Comparison of ENCODE assay signal across 8 mouse cellular contexts in the genomic region with DNA sequence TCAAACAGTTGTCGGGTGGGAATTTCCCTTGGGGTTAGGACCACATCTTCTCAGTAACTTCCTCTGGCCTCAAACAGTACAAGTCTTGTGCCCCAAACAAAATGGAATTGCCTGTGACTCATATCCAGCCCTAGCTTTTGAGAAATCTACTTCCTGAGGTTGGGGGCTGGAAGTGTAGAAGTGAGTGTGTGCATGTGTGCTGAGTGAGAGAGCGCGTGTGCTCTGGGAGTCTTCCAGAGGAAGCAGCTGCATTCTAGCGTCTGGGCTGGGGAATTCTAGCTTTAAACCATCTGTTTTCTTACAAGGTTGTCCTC. TPM values are rescaled to one million over a fixed set of nuclear protein-coding genes. Genes with fewer than 3 reads are reported as not detected.
DNase-seq lines count a peak whose midpoint lies in the region; ATAC-seq and TF ChIP-seq lines count a peak whose summit lies in the region.

No protein-coding gene starts in this region.

- H3K36me3 ChIP-seq in liver, adult 2 months (ENCODE audit: control insufficient read depth, insufficient read depth, low read length): no peaks in the 10 kb centered on the region
- H3K36me3 ChIP-seq in heart, embryonic 13.5 days: no peaks in the 10 kb centered on the region
- H3K36me3 ChIP-seq in liver, embryonic 14.5 days (replicated peaks; ENCODE audit: control insufficient read depth, insufficient read depth, low read depth): no peaks in the 10 kb centered on the region
- H3K36me3 ChIP-seq in stomach, embryonic 14.5 days (ENCODE audit: control insufficient read depth, insufficient read depth, low read length): no peaks in the 10 kb centered on the region

- DNase-seq in liver, adult 2 months (ENCODE audit: extremely low read depth, low read depth, low spot score): peak; percentile 55
- no peak for DNase-seq in liver
- DNase-seq in liver, embryonic 14.5 days (ENCODE audit: low read depth in 3 of 3, low spot score in 3 of 3): no peak
- DNase-seq in cerebellum, adult 11-12 months: no peak
- no peak for DNase-seq in urinary bladder, postnatal 4 days (ENCODE audit: low spot score in 2 of 2)
- no peak for DNase-seq in B cell, adult 2 months

- H3K4me1 ChIP-seq in liver, adult 2 months (ENCODE audit: control insufficient read depth, insufficient read depth, low read length): no peaks in the 10 kb centered on the region; the same call in 1 of the 2 replicates
- peaks cover 7% of the 10 kb centered on the region; the same call in 1 of the 2 replicates for H3K4me1 ChIP-seq in heart, embryonic 13.5 days
- H3K4me1 ChIP-seq in liver, embryonic 14.5 days (replicated peaks; ENCODE audit: control insufficient read depth in 2 of 2, insufficient read depth in 2 of 2, low read length in 1 of 2): peaks cover 2 to 10% of the 10 kb centered on the region in 2 experiments; a peak in 3 of 4 replicates
- no peaks in the 10 kb centered on the region for H3K4me1 ChIP-seq in stomach, embryonic 14.5 days (ENCODE audit: control insufficient read depth, insufficient read depth, low read length)

- no peak overlapping the region for H3K4me2 ChIP-seq in heart, embryonic 13.5 days
- no peak overlapping the region for H3K4me2 ChIP-seq in liver, embryonic 14.5 days (ENCODE audit: low read depth)
- no peak overlapping the region for H3K4me2 ChIP-seq in stomach, embryonic 14.5 days (replicated peaks; ENCODE audit: low read depth, low read length)

- TF ChIP-seq POLR2A in liver, adult 2 months (IDR thresholded peaks at IDR 0.05; ENCODE audit: extremely low read depth, insufficient read depth, low read length): no peak

- no peak for TF ChIP-seq CTCF in liver, adult 2 months (IDR thresholded peaks at IDR 0.05; ENCODE audit: low read depth, low read length)
- TF ChIP-seq CTCF in liver, embryonic 14.5 days (IDR thresholded peaks at IDR 0.05; ENCODE audit: low read depth): no peak

- H3K79me2 ChIP-seq in liver, adult 2 months (ENCODE audit: control insufficient read depth, insufficient read depth, low read length): no peaks in the 10 kb centered on the region

- H3K4me3 ChIP-seq in liver, adult 2 months (ENCODE audit: insufficient read depth, low read depth, low read length): no peak overlapping the region
- H3K4me3 ChIP-seq in heart, embryonic 13.5 days: no peak overlapping the region
- no peak overlapping the region for H3K4me3 ChIP-seq in liver, embryonic 14.5 days (ENCODE audit: insufficient read depth in 1 of 2, low read depth in 2 of 2, low read length in 2 of 2)
- H3K4me3 ChIP-seq in stomach, embryonic 14.5 days (ENCODE audit: low read depth, low read length): no peak overlapping the region

- no peak overlapping the region for H3K27ac ChIP-seq in liver, adult 2 months (replicated peaks; ENCODE audit: insufficient read depth, low read depth, low read length)
- peak overlapping the region; percentile 63 for H3K27ac ChIP-seq in heart, embryonic 13.5 days (replicated peaks)
- no peak overlapping the region for H3K27ac ChIP-seq in liver, embryonic 14.5 days
- peak overlapping the region; percentile 21; the same call in 1 of the 2 replicates for H3K27ac ChIP-seq in stomach, embryonic 14.5 days (ENCODE audit: low read length)

- no peak for TF ChIP-seq EP300 in liver, embryonic 14.5 days (IDR thresholded peaks at IDR 0.05; ENCODE audit: low read depth)

- WGBS in liver, adult 2 months: 67% methylated on average over 4 of the region's 4 CpGs
- 43% methylated on average over 4 of the region's 4 CpGs for WGBS in heart, embryonic 13.5 days
- 46% methylated on average over 4 of the region's 4 CpGs for WGBS in liver, embryonic 14.5 days (ENCODE audit: insufficient replicate concordance)
- 42% methylated on average over 4 of the region's 4 CpGs for WGBS in stomach, embryonic 14.5 days

- no peak overlapping the region for H3K9ac ChIP-seq in liver, adult 2 months (ENCODE audit: low read depth, low read length)
- H3K9ac ChIP-seq in heart, embryonic 13.5 days: no peak overlapping the region
- H3K9ac ChIP-seq in liver, embryonic 14.5 days (replicated peaks): no peak overlapping the region
- no peak overlapping the region for H3K9ac ChIP-seq in stomach, embryonic 14.5 days (replicated peaks; ENCODE audit: low read depth, low read length)

- no peaks in the 10 kb centered on the region for H3K9me3 ChIP-seq in heart, embryonic 13.5 days
- H3K9me3 ChIP-seq in liver, embryonic 14.5 days (ENCODE audit: control insufficient read depth, low read length): no peaks in the 10 kb centered on the region
- no peaks in the 10 kb centered on the region for H3K9me3 ChIP-seq in stomach, embryonic 14.5 days (ENCODE audit: control insufficient read depth, low read depth, low read length)

- no peaks in the 10 kb centered on the region for H3K27me3 ChIP-seq in liver, adult 2 months (ENCODE audit: control insufficient read depth, insufficient read depth, low read length)
- H3K27me3 ChIP-seq in heart, embryonic 13.5 days (replicated peaks): no peaks in the 10 kb centered on the region
- H3K27me3 ChIP-seq in liver, embryonic 14.5 days (ENCODE audit: control insufficient read depth, insufficient read depth, low read length): no peaks in the 10 kb centered on the region
- H3K27me3 ChIP-seq in stomach, embryonic 14.5 days (ENCODE audit: control insufficient read depth, insufficient read depth, low read length): no peaks in the 10 kb centered on the region

- no peak for ATAC-seq in heart, embryonic 13.5 days (ENCODE audit: extremely low read depth, insufficient number of reproducible peaks, low FRiP score, low TSS enrichment)
- ATAC-seq in liver, embryonic 14.5 days (ENCODE audit: insufficient read depth): peak; percentile 21; the same call in 1 of the 2 replicates
- ATAC-seq in stomach, embryonic 14.5 days (ENCODE audit: insufficient number of reproducible peaks, insufficient read depth, low FRiP score, low read depth): peak; percentile 77; the same call in 1 of the 2 replicates

RNA-seq across cellular contexts. Expression of a gene that starts 17.9 kb away (rescaled TPM):
- not detected in 2 replicates for total RNA-seq in liver, adult 2 months (2014; rRNA removed)
- not detected in 2 replicates for polyA plus RNA-seq in liver, adult 2 months (2012; rRNA removed)
- 0.15 and 0.43 TPM in 2 replicates for polyA plus RNA-seq in heart, embryonic 13.5 days (2015; fragmentation: Nextera tagmentation; extraction: Ambion mirVana)
- polyA plus RNA-seq in liver, embryonic 14.5 days (2012; rRNA removed): 0.10 and 0.15 TPM in 2 replicates
- polyA plus RNA-seq in liver, embryonic 14.5 days (2014; fragmentation: Nextera tagmentation; extraction: Ambion mirVana): 0.14 and 0.25 TPM in 2 replicates
- polyA plus RNA-seq in stomach, embryonic 14.5 days (2014; fragmentation: Nextera tagmentation; extraction: Ambion mirVana): 10.3 and 11.1 TPM in 2 replicates

RNA-seq across cellular contexts. Expression of a gene that starts 35.9 kb away (rescaled TPM):
- 2.9 and 7.3 TPM in 2 replicates for total RNA-seq in liver, adult 2 months (2014; rRNA removed)
- 1.1 and 2.3 TPM in 2 replicates for polyA plus RNA-seq in liver, adult 2 months (2012; rRNA removed)
- 1.2 and 2.2 TPM in 2 replicates for polyA plus RNA-seq in heart, embryonic 13.5 days (2015; fragmentation: Nextera tagmentation; extraction: Ambion mirVana)
- 5.4 and 7.1 TPM in 2 replicates for polyA plus RNA-seq in liver, embryonic 14.5 days (2012; rRNA removed)
- 6.8 and 7.1 TPM in 2 replicates for polyA plus RNA-seq in liver, embryonic 14.5 days (2014; fragmentation: Nextera tagmentation; extraction: Ambion mirVana)
- polyA plus RNA-seq in stomach, embryonic 14.5 days (2014; fragmentation: Nextera tagmentation; extraction: Ambion mirVana): 2.4 and 4.1 TPM in 2 replicates

RNA-seq across cellular contexts. Expression of a gene that starts 48.0 kb away (rescaled TPM):
- total RNA-seq in liver, adult 2 months (2014; rRNA removed): not detected in 2 replicates
- 0.01 TPM in 1 of 2 replicates, not detected in the other for polyA plus RNA-seq in liver, adult 2 months (2012; rRNA removed)
- polyA plus RNA-seq in heart, embryonic 13.5 days (2015; fragmentation: Nextera tagmentation; extraction: Ambion mirVana): 3.0 and 3.3 TPM in 2 replicates
- 0.03 TPM in 2 replicates for polyA plus RNA-seq in liver, embryonic 14.5 days (2012; rRNA removed)
- 0.08 TPM in 1 of 2 replicates, not detected in the other for polyA plus RNA-seq in liver, embryonic 14.5 days (2014; fragmentation: Nextera tagmentation; extraction: Ambion mirVana)
- 2.5 and 3.0 TPM in 2 replicates for polyA plus RNA-seq in stomach, embryonic 14.5 days (2014; fragmentation: Nextera tagmentation; extraction: Ambion mirVana)

Comparison
In these comparisons a context has a peak if more than half of its experiments do, and no peak if none do; other contexts are left out.
1. H3K27ac ChIP-seq: peak in heart, embryonic 13.5 days (single experiment) and stomach, embryonic 14.5 days (single experiment); none in liver, adult 2 months (single experiment) and liver, embryonic 14.5 days (single experiment).